Mouse (Mus musculus) cerebellum, adult 2 months (tissue): ENCODE data around the gene Mlph. TPM values are rescaled to one million over a fixed set of nuclear protein-coding genes. Genes with fewer than 3 reads are reported as not detected.

Source experiments
- DNase-seq, 2 experiments: peaks; one replicate each; pipeline ENCODE4 v3.0.0; 2021
- H3K27ac ChIP-seq: fragments of 200-500 bp; 2 replicates; pipeline ENCODE4 v1.5.1; 2012; ENCODE audit warnings: low read length, control low read depth, inconsistent platforms; ENCODE audit not compliant: insufficient read depth
- H3K27me3 ChIP-seq: fragments of 200-500 bp; 2 replicates; pipeline ENCODE4 v1.6.1; 2012; ENCODE audit warnings: inconsistent platforms, mild to moderate bottlenecking, low read length, moderate library complexity; ENCODE audit not compliant: control insufficient read depth, insufficient read depth
- H3K4me1 ChIP-seq: fragments of 200-500 bp; 2 replicates; pipeline ENCODE4 v1.6.1; 2011; ENCODE audit warnings: low read length; ENCODE audit not compliant: control insufficient read depth, insufficient read depth
- H3K4me3 ChIP-seq: fragments of 200-500 bp; replicated peaks from 2 replicates; pipeline ENCODE3; 2011; ENCODE audit warnings: mild to moderate bottlenecking, low read depth, low read length, control low read depth; ENCODE audit not compliant: insufficient read depth
- CTCF ChIP-seq: fragments of 200-500 bp; IDR thresholded peaks from 2 replicates; pipeline ENCODE4 v1.5.1; 2011; ENCODE audit warnings: low read depth, mild to moderate bottlenecking, control low read depth, low read length, moderate library complexity, borderline replicate concordance; ENCODE audit not compliant: insufficient read depth
- POLR2A ChIP-seq: fragments of 200-500 bp; IDR thresholded peaks from 2 replicates; pipeline ENCODE4 v1.6.1; 2011; ENCODE audit warnings: low read length, control low read depth, borderline replicate concordance; ENCODE audit not compliant: insufficient read depth
- WGBS: fragments of 180-500 bp; shearing (Covaris S2); methylation state at CpG from one replicate; pipeline ENCODE4 v1.1.7; 2018; 5-methylcytosine and 5-hydroxymethylcytosine counted together
- polyA plus RNA-seq: library from polyadenylated mRNA; depleted of rRNA; stranded (reverse); fragments of >200 nt; gene quantifications from 2 replicates; pipeline ENCODE4 v1.2.3, GENCODE M21; 2012; rRNA removed

Mlph gene
- polyA plus RNA-seq, 1 experiment, result 2.5 TPM

GRCm38 (mm10) chr1:90998891-90999611 is 84.2 kb downstream of the Mlph start:
- H3K27ac ChIP-seq, result no peak overlapping the region
- H3K4me3 ChIP-seq, result peak overlapping the region; percentile 73
- no peak for DNase-seq
- TF ChIP-seq CTCF, result no peak
- under 1% methylated on average over 41 of the region's 41 CpGs for WGBS
- no peaks in the 10 kb centered on the region; the same call in 1 of the 2 replicates for H3K4me1 ChIP-seq
- H3K27me3 ChIP-seq, result no peaks in the 10 kb centered on the region

GRCm38 (mm10) chr1:90999911-91000601 is 85.2 kb downstream of the Mlph start:
- Histone ChIP-seq H3K27ac (no peak overlapping the region), H3K4me1 (no peaks in the 10 kb centered on the region; the same call in 1 of the 2 replicates), H3K4me3 (no peak overlapping the region), H3K27me3 (no peaks in the 10 kb centered on the region)
- 70% methylated on average over 10 of the region's 10 CpGs for WGBS
- DNase-seq, result no peak
- TF ChIP-seq CTCF (no peak), POLR2A (no peak)

Other genes starting within 250 kb of the Mlph start
- 2.0 and 2.6 TPM in 2 replicates for gene Col6a3, start 71.1 kb upstream of the Mlph start, polyA plus RNA-seq
- 1.1 TPM in 1 of 2 replicates, not detected in the other for gene Prlh, start 38.0 kb downstream of the Mlph start, polyA plus RNA-seq
- gene Rab17, start 54.6 kb downstream of the Mlph start, polyA plus RNA-seq, result not detected in 2 replicates
- gene Lrrfip1, start 83.7 kb downstream of the Mlph start, polyA plus RNA-seq, result 50.7 and 52.3 TPM in 2 replicates
- gene Rbm44, start 230.0 kb downstream of the Mlph start, polyA plus RNA-seq, result 0.07 TPM in 1 of 2 replicates, not detected in the other